Mouse (Mus musculus) monocyte, adult 2 months (primary cell): ENCODE results near the gene Grb2.
A peak's percentile ranks its signal among the peaks of the same experiment; 100 is the strongest.

ENCODE experiments used
- DNase-seq, 2 experiments: peaks; one replicate each; pipeline ENCODE4 v3.0.0; 2022; ENCODE audit warnings: low spot score in 2 of 2, low read depth in 1 of 2

Gene Grb2

DNA sequence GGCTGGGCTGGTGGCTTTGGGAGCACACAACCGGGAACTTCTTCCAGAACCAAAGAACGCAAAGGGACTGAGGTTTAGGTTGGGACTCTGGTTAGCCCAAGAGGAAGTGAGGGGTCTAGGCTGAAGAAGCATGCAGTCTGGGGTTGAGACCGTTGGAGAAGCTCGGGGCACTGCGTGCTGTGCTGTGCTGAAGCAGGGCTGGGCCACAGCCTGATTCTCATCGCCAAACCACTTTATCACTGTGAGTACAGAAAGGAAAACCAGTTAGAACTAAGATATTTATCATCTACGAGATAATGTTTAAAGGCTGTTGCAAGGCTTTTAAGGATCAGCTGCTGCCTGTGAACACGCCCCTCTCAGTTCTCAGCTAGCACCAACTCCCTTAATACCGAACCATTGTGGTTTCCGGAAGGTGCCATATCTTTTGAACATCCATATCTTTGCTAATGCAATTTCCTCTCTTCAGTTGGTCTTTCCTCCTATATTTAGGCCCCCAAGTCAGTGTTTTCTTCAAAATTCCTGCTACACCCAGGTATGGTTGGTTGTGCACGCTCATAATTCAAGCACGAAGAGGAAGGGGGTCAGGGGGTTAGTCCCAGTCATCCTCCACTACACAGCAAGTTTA is 4.4 kb upstream of the Grb2 start:
- no peak for DNase-seq

DNA sequence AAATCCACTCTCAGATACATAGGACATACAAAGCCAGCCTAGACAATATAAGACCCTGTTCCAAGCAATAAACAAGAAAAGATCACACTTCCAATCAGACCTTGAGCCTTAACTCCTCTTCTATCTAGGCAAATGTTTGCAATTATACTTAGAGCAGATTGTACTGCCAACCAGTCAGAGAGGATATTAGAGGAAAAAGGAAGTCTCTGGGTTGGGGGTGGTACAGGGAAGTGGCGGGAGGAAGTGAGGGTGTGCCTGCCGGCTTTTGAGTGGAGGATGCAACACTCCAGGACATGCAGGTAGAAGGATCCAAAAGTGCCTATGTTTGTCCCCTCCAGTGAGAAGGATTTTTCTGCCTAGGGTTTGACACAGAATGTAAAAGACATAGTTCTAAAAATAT is 3.9 kb upstream of the Grb2 start:
- peak in 1 of 2 experiments; percentile 40 for DNase-seq

DNA sequence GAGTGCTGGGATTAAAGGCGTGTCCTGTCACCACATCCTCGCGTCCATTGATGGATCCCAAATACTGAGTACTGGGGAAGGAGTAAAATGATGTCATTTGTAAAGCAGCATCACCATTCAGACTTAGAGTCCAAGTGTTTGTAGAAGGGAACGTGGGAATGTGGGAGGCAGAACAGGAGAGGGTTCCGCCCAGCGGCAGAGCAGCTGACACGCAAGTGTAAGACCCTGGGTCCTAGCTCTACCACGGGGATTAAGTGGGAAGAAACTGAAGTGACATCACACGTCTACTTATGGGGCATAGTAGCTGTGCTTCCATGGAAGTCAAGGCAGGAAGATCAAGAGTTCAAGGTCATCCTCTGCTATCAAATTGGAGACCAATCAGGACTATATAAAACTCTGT is 2.7 kb upstream of the Grb2 start:
- DNase-seq, result no peak

DNA sequence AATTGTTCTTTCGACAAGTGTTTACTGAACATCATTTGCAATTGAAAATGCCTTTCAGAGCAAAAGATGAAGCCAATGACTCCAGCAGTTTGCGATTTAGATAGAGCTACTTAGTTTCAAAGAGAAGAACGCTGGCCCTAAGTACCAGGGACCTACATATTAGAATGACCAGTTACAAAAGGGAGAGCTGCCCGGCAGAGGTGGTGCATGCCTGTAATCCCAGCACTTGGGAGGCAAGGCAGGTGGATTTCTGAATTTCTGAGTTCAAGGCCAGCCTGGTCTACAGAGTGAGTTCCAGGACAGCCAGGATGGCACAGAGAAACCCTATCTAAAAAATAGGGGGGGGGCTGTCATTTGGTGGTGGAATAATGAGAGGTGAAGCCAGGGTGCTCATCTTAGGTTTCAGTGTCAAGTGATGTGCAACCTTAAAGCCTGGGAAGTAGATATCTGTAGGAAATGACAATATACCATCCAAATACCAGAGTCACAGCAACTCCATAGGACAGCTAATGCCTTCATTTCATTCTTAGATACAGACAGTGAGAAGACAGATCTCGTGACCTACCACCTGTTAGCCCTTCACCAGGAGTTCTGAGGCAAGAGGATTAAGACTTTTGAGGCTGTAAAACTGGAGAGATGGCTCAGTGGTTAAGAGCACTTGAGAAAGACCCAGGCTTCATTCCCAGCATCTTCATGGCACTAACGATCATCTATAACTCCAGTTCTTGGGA is 1.6 kb upstream of the Grb2 start:
- DNase-seq, result no peak

DNA sequence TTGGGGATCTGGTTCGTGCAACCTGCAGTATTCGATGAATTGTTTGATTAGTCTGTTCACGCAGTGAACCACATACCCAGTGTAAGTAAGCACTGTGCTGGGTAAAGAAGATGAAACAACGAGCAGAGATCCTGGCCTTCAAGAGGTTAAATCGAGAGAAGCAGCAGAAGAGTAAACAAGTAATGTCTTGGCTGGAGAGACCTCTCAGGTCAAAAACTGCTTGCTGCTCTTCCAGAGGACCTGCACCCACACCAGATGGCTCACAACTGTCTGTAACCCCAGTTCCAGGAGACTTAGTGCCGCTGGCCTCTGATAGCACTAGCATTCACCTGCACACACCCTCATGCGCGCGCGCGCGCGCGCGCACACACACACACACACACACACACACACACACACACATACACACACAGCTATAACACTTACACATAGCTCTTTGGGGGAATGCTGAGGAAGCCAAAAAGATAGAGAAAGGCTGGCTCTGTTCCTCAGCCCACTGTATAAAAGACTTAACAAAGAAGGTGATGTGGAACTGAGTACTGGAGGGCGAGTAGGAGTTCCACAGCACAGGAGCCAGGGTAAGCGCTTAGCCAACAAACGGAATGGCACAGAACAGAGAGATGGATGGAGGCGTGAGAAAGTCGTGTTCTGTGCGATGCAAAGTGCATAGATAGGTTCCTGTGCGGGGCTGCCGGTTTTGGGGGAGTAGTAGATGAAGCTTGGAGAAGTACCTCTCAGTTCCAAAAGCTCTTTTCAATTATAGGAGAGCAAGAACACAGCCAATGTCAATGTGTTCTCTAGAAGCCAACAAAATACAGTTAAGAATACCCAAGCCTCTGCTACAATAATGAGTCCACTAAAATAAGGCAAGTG is 795 bp upstream of the Grb2 start:
- no peak for DNase-seq

DNA sequence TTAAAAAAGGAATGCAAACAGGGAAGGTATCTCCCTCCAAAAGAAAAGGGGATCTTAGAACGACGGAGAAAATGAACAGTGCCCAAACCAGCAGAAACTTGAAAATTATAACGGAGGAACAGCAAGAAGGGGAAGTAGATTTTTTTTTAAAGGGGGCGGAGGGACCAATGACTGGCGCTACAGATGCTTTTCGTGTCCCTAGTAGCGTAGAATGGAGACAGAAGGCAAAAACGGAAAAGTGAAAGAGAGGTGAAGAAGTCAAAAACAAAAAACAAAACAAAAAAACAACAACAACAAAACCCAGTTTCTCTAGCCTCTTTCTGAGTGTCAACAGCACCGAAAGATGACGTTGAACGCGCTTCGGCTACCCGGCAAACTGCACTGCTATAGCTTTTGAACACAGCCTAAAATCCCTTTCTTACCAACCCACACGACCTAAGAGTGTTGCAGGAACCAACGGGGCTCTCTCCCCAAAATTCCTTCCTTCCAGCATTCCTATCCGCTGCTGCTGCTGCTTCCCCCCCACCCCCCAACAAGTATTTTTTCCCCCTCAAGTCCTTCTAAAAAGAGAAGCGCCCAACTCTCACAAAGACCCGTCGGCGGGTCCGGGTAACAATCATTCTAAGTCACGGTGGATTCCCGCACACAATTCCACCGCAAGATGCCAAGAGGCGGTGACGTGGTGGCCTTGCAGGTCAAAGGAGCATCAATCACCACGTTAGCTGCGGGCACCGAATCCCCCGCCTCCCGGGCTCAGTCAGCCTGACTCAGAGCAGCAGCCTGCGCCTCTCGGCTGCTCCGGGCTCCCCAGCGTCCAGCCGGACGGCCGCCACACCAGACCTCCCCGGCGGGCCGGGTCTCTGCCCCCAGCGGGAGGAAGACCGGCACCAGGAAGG is 836 bp downstream of the Grb2 start:
- peak; percentile 26 to 59 for DNase-seq

DNA sequence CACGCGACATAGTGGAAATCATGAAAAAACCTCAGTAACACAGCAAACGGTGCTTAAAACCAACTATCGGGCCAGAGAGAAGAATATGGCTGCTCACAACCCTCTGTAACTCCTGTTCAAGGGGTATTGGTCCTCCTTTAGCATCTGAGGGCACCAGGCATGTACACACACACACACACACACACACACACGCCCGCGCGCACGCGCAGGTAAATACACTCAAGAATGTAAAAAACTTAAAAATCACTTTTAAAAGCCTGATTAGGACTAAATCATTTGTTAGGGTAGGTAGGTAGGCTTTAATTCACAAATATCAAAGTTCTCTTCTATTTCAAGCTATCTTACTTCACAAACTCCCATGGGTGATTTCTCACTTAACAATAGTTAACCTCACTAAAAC is 1.8 kb downstream of the Grb2 start:
- no peak for DNase-seq

DNA sequence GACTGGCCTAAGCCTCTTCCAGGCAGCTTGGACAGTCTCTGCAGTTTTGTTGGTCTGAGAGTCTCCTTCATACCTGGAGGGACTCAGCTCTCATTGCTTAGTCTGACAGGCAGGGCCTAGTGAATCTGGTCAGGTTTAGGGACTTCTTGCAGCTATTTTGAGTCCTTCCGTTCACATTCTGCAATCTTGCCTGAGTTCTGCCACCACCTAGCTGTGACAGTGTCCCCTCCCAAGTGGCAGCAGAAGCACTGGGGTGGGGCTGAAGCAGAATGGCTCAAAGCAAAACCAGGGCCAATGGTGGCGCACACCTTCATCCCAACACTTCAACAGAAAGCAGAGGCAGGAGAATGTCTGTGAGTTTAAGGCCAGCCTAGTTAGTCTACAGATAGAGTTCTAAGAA is 2.8 kb downstream of the Grb2 start:
- no peak for DNase-seq

DNA sequence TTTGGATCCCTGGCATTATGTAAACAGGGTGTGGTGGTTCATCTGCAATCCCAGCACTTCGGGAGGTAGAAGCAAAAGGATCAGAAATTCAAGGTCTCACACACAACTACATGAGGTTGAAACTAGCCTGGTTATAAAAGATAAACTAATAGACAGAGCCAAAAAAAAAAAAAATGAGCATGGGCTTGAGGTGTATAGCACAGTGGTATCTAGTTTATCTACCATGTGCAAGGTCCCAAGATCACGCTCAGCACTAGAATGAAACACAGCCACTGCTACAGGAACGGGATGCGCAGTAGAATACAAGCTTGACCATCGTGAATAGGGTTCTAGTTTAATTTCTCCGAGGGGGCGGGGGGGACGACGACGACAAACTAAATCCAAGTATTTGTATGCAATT is 3.7 kb downstream of the Grb2 start:
- no peak for DNase-seq

DNA sequence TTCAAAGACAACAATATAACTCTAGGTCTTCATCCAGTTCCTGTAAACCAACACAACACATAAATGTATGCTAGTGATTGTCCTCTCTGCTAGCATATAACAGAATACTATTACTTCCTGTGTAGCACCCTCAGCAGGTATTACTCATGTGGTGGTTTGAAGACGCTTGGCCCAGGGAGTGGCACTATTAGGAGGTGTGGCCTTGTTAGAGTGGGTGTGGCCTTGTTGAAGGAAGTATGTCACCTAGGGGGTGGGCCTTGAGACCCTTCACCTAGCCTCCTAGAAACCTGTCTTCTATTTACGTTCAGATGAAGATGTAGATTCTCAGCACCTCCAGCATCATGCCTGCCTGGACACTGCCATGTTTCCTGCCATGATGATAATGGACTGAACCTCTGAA is 4.9 kb downstream of the Grb2 start:
- no peak for DNase-seq

DNA sequence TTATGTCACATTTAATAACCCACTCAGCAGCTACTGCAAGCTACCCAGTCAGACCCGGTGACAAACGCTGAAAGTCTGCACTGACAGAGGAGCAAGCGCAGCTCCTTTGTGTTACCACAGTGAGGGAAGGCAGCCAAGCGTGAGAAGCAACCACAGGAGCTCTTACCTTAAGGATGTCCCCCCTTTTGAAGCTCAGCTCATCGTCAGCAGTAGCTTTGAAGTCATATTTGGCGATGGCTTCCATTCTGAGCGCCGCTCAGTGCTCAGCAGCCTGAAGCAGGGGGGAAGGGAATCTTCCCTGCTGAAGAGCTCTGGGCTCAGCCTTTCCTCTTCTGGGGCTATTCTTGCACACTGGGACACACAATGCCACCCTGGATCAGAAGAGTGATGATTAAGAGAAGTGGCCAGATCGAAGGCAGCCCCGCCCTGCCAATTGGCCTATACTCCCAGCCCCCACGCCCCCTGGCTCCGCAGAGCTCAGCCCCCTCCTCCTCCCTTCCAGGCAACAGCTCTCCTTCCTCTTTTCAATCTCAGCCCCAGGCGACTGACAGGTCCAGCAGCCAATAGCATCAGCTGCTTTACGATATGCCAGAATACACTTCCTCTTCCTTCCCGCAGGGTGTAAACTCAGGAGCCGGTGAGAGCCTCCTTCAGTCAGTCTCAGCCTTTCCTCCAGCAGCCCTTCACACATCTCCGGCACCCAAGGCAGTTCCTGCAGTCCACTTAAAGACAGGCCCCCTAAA is 9.2 kb downstream of the Grb2 start:
- DNase-seq, result peak; percentile 84 to 87

DNA sequence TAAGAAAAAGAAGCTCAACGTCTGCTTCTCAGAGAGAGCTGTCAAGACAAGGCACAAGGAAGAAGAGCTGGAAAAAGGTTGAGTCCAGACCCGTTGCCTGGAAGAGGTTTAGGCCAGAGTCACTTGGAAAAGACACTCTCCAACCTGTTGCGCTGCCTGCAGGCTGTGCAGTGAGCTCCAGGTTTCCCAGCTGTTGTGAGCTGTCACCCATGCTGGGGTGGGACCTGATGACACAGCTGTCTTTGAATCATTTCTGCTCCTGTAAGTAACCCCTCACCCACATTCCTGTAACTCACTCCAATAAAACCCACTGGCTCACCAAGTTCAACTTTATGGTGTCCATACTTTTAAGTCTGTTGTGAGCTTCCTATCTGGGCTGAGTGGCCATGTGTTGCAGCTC is 10.7 kb downstream of the Grb2 start:
- no peak for DNase-seq

DNA sequence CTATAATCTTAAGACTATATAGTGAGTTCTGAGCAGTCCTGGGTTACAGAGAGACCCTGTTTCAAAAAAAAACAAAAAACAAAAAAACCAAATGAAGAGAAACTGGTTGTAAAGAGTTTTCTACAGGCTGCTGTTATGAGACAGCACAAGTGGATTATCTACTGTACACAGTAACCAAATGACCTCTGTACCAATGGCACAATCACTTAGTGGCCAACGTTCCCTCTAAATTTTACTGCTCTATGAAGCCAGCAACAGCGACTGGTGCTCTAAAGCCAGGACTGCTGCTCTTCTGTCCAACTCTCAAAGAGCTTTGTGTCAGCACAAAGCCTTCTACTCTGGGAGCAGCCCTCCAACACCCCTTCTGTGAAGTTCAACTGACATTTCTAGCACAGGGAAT is 11.3 kb downstream of the Grb2 start:
- DNase-seq, result no peak

DNA sequence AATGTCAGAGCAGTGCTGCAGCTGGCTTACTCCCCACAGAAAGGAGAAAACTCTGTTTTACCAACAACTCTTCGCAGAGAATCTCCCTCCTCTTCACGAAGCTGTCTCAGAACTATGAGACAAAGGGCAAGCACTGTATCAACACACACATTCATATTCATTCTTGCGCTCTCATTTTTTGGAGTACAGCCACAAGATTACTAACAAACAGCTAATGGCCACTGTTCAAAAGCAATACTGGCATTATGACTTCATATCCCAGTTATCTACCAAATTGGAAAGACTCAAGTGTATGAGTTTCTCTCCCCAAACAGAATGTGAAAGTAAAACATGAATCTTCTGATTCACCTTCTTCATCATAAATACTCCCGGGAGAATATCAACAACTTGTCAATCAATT is 11.9 kb downstream of the Grb2 start:
- no peak for DNase-seq

DNA sequence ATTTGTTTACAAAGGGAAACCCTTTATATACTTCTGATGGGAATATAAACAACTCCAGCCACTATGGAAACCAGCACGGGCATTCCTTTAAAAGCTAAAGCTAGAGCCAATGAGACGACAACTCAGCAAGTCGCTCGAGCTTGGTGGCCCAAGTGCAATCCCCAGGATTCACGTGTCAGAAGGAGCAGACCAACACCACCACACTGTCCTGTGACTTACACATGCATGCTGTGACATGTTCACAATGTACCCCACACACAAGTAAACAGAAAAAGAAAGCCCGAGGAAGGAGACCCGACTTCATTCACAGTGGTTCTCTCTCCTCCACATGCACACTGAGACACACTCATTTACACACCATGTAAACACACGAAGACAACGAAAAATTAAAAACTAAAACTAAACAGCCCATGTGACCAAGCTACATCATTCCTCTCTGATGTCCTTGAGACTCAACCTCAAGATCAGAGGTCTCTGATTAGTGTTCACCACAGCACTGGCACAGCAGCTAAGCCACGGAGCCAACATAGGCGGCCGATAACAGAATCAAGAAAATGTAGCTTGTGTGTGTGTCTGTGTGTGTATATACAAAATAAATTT is 14.3 kb downstream of the Grb2 start:
- DNase-seq, result no peak

DNA sequence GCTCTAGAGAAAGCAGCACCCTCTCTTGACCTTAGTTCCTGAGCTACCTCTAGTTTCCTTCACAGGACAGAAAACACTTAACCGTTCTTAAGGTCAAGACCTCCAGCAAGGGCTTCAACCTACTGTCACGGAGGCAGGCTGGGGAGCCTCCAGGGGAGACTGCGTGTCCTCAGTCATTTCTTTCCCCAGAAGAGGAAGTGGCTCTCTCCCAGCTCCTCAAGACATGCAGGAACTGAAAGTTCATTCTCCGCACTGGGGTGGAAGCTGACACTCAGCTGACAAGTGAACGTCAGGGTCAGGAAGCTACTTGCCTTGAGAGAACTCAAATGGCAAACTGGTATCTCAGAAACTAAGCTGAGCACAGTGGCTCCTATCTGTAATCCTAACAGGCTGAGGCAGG is 15.6 kb downstream of the Grb2 start:
- DNase-seq, result peak; percentile 80 to 81

DNA sequence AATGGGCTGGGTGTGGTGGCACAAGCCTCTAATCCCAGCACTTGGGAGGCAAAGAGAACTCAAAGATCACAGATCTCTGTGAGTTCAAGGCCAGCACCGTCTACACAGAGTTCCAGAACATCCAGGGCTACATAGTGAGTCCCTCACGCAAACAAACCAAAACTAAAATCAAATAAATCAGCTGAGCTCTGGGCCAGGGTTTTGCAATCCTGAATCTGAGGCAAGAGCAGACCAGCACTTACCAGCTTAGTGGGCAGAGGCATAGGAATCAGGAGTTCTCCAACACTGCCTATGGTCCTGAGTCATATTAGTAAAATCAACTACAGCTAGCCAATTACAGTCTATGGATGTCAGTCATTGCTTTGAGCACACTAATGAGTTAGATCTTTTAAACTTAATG is 16.4 kb downstream of the Grb2 start:
- peak in 1 of 2 experiments; percentile 54 for DNase-seq

DNA sequence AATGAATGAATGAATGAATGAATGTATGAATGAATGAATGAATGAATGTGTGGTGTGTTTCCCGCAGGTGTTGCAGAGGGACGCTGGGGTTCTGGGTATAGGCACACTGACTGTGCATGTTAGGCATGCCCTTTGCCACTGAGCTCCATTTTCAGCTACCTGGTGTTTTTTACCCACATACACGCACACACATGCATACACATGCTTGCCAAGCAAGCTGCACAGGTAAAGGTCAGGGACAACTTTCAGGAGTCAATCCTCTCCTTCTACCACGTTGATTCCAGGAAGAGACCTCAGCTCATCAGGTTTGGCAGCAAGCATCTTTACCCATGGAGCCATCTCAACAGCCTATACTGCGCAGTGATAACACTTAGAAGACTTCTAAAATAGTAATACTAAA is 16.9 kb downstream of the Grb2 start:
- no peak for DNase-seq

DNA sequence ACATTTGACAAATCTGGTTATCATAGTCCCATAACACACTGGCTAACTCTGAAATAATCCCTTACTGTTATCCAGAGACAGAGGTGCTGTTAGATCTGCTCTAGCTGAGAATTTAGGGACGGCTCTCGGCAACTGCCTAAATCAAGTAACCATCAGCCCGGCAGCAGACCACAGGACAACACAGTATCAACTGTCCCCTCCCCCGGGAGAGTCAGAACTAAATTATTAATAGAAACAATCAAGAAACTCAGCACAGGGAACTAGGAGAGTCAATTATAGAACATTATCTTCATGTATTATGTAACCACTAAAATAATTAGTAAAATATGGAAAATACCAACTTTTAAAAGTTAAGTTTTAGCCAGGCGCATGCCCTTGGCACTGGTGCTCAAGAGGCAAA is 17.4 kb downstream of the Grb2 start:
- DNase-seq, result no peak

DNA sequence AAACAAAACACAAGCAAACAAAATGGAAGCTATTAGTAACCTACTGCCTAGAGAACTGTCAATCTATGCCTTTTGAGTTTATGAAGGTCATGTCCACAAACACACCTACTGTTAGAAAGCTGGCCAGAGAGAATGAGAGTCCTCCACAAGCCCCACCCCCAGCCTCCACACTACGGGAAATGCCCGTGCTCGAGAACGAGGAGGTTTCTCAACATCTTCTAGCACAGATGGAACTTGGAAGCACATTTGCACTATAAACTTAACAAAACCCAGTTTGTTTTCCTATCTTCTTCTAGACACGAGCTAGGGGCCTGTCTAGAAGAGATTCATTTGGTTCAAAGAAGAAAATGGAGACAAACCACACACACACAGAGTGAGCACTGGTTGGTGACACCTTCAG is 18.0 kb downstream of the Grb2 start:
- no peak for DNase-seq
